Mouse (Mus musculus): ENCODE data around the gene Gm15155.

DNA sequence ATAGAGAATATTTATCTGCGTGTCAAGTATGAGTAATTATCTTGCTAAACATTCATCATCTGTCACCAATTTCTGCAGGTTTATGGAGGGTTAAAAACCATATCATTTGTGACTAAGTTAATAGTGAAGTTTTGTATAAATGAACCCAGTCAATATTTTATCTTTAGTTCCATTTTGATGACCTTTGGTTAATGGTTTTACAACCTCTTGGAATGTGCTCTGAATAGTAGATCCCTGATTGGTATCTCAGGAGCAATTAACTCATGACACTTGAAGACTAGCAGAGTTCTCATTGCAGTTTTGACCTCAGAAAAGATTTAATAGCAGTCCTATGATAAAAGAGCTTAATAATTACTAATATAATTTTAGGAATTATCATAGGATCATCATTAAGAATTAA is 385.2 kb downstream of the Gm15155 start:
- TF ChIP-seq TAL1 (IDR thresholded peaks at IDR 0.05; ENCODE audit: low read length): no peak
- TF ChIP-seq GATA1 (IDR thresholded peaks at IDR 0.05; ENCODE audit: low read length): no peak

All from erythroblast, embryonic 14.5 days (primary cell).